Mouse (Mus musculus) kidney, embryonic 16.5 days (tissue): Measurements from ENCODE around the gene Rnf227. TPM values are rescaled to one million over a fixed set of nuclear protein-coding genes. Genes with fewer than 3 reads are reported as not detected.
"Not testable (repeated sequence)": the region's sequence is repeated elsewhere in the genome, so short reads cannot be mapped to it uniquely, and the experiment has no call there.

Source experiments
- ATAC-seq: fragments of 200-750 bp; cut with Nextera tagmentation; 2 replicates; pipeline ENCODE4 v1.8.0; 2017; ENCODE audit warnings: moderate TSS enrichment; ENCODE audit not compliant: low FRiP score, low TSS enrichment
- H3K27ac ChIP-seq: fragments of 300-500 bp; sonication (generic); 2 replicates; pipeline ENCODE4 v1.5.1; 2014; ENCODE audit warnings: low read length
- H3K27me3 ChIP-seq: fragments of 300-500 bp; sonication (generic); 2 replicates; pipeline ENCODE4 v1.6.1; 2014; ENCODE audit warnings: low read length, control low read depth, mixed read lengths; ENCODE audit not compliant: insufficient read depth
- H3K36me3 ChIP-seq: fragments of 300-500 bp; sonication (generic); 2 replicates; pipeline ENCODE4 v1.6.1; 2014; ENCODE audit warnings: low read length, control low read depth, mixed read lengths; ENCODE audit not compliant: insufficient read depth
- H3K4me1 ChIP-seq: fragments of 300-500 bp; sonication (generic); 2 replicates; pipeline ENCODE4 v1.6.1; 2014; ENCODE audit warnings: low read length, control low read depth, mixed read lengths; ENCODE audit not compliant: insufficient read depth
- H3K4me2 ChIP-seq: fragments of 300-500 bp; sonication (generic); replicated peaks from 2 replicates; pipeline ENCODE4 v1.6.1; 2014; ENCODE audit warnings: low read depth, low read length
- H3K4me3 ChIP-seq: fragments of 300-500 bp; sonication (generic); 2 replicates; pipeline ENCODE4 v1.5.1; 2014; ENCODE audit warnings: mild to moderate bottlenecking, low read length
- H3K9ac ChIP-seq: fragments of 300-500 bp; sonication (generic); replicated peaks from 2 replicates; pipeline ENCODE4 v1.6.1; 2014; ENCODE audit warnings: low read length
- H3K9me3 ChIP-seq: fragments of 300-500 bp; sonication (generic); 2 replicates; pipeline ENCODE4 v1.6.1; 2016; ENCODE audit warnings: low read length, control low read depth
- WGBS: fragments of 180-500 bp; shearing (Covaris S2); extraction: QIAGEN DNeasy Blood & Tissue Kit; methylation state at CpG from one replicate; pipeline ENCODE4 v1.1.7; 2014; 5-methylcytosine and 5-hydroxymethylcytosine counted together
- polyA plus RNA-seq: library from polyadenylated mRNA; unstranded; fragments of >200 nt; fragmentation: Nextera tagmentation; extraction: Ambion mirVana; gene quantifications from 2 replicates; pipeline ENCODE4 v1.2.1, GENCODE M21; 2015

Gene Rnf227
- polyA plus RNA-seq, 1 experiment from 2014 or later = 17.8 TPM

DNA sequence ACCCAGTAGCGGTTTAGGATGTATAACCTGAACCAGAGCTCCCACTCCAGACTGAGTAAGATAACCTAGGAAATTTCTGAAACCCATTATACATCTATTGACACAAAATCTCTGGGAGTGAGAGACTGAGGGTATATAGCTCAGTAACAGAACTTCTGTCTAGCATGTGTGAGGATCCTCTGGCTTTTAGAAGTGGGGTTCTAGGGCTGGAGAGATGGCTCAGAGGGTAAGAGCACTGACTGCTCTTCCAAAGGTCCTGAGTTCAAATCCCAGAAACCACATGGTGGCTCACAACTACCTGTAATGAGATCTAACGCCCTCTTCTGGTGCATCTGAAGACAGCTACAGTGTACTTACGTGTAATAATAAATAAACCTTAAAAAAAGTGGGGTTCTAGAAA, 22.3 kb upstream of the Rnf227 start:
- ATAC-seq, H3K27ac ChIP-seq, H3K27me3 ChIP-seq, H3K9me3 ChIP-seq, H3K4me2 ChIP-seq, H3K4me3 ChIP-seq, H3K9ac ChIP-seq: not testable (repeated sequence)
- H3K4me1 ChIP-seq = peaks cover 15% of the 10 kb centered on the region
- WGBS = 84% methylated on average over 3 of the region's 3 CpGs
- peaks cover 37% of the 10 kb centered on the region for H3K36me3 ChIP-seq

DNA sequence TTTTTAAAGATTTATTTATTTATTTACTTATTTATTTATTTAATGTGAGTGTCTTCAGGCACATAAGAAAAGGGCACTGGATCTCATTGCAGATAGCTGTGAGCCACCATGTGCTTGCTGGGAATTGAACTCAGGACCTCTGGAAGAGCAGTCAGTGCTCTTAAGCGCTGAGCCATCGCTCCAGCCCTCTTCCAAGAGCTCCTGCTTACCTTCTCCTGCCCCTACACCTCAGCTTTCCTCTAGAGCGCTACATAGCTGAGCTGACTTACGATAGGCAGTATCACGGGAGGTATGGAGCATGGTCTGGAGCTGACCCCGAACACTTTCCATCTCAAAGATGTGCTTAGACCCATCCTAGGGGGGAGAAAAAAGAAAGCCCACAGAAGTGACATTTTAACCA, 18.7 kb upstream of the Rnf227 start:
- H3K4me1 ChIP-seq = peaks cover 35% of the 10 kb centered on the region
- no peak overlapping the region for H3K27ac ChIP-seq
- no peaks in the 10 kb centered on the region for H3K9me3 ChIP-seq
- peaks cover 27% of the 10 kb centered on the region for H3K36me3 ChIP-seq
- no peak overlapping the region; the same call in 1 of the 2 replicates for H3K9ac ChIP-seq
- no peak overlapping the region; the same call in 1 of the 2 replicates for H3K4me3 ChIP-seq
- 87% methylated on average over 6 of the region's 6 CpGs for WGBS
- ATAC-seq = no peak
- H3K27me3 ChIP-seq = no peaks in the 10 kb centered on the region
- no peak overlapping the region; the same call in 1 of the 2 replicates for H3K4me2 ChIP-seq

GRCm38 (mm10) chr11:69322010-69322409, 18.3 kb upstream of the Rnf227 start:
- Histone ChIP-seq H3K9me3 (no peaks in the 10 kb centered on the region), H3K27me3 (no peaks in the 10 kb centered on the region), H3K36me3 (peaks cover 27% of the 10 kb centered on the region), H3K4me2 (peak overlapping the region; percentile 94), H3K9ac (peak overlapping the region; percentile 89; the same call in 1 of the 2 replicates), H3K27ac (no peak overlapping the region), H3K4me1 (peaks cover 39% of the 10 kb centered on the region), H3K4me3 (peak overlapping the region; percentile 76)
- WGBS = 65% methylated on average over 6 of the region's 6 CpGs
- no peak for ATAC-seq

DNA sequence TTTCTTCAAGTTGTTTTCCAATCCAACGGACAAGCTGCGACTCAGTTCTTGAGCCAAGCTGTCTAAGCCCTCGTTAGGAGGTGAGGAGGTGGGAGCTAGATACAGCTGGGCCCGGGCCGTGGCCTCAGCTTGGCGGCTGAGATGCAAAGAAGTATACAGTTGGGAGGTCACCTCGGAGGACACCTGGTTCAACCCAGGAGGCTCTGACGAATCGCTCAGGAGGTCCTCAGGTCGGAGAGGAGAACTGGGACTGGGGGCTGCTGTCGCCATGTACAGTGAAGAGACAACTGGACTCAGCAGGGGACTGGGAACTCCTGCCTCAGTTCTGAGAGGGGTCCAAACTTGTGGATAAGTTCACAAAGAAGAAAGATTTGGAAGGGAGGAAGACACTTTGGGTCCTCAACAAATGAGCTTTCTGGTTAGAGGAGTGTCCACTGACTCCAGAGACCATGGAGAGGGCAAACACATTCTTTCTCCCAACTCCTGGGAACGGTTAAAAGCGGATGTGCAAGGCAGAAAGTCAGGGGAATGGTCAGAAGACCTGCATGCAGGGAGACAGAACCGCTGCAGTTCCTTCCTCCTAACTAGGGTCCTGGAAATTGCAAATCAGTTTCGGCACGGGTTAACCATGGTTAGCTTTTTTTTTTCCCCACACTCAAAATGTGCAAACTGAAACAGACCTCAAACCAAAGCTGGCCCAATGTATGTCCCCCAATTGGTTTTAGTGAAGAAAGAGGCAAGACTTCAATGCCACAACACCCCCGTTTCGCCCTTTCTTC, 17.4 kb upstream of the Rnf227 start:
- Histone ChIP-seq H3K4me3 (peak overlapping the region; percentile 76), H3K36me3 (peaks cover 23% of the 10 kb centered on the region), H3K27me3 (peaks cover under 1% of the 10 kb centered on the region; the same call in 1 of the 2 replicates), H3K27ac (peak overlapping the region; percentile 88), H3K9me3 (no peaks in the 10 kb centered on the region), H3K4me2 (peak overlapping the region; percentile 94), H3K4me1 (peaks cover 40% of the 10 kb centered on the region), H3K9ac (peak overlapping the region; percentile 89)
- ATAC-seq = no peak
- WGBS = 12% methylated on average over 18 of the region's 18 CpGs

DNA sequence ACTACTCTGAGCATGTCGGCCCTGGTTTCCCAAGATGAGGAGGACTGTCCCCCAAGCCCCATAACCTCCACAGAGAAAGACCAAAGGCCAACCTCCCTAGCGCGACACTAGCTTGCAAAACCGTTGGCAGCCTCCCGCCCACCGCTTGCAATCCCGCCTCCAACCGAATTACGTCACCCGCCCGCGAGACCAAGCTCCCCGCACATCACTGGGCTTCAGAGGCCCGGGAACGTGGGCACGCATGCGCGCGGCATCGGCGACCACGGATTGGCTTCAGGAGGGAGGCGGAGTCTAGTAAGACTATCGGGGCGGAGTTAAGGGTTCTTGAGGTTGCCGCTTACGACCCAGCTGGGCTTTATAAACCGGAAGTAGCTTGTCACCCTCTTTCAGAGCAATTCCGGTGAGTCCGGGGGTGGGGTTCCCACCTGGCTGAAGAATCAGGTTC, 16.6 kb upstream of the Rnf227 start, which contains the start of the genes Cntrob and Trappc1:
Gene Cntrob, minus strand, starts transcription at position 109 of the 445 bp plus-strand sequence.
Gene Trappc1, plus strand, starts transcription at position 314 of the 445 bp plus-strand sequence.
- peaks cover 16% of the 10 kb centered on the region for H3K36me3 ChIP-seq
- under 1% methylated on average over 30 of the region's 30 CpGs for WGBS
- H3K4me2 ChIP-seq = peak within 1 kb of the TSS; percentile 94
- H3K4me3 ChIP-seq = peak within 1 kb of the TSS; percentile 76
- H3K27me3 ChIP-seq = peaks cover 6% of the 10 kb centered on the region; the same call in 1 of the 2 replicates
- H3K9me3 ChIP-seq = no peaks in the 10 kb centered on the region
- peaks cover 40% of the 10 kb centered on the region for H3K4me1 ChIP-seq
- H3K9ac ChIP-seq = peak within 1 kb of the TSS; percentile 89
- peak; percentile 92 for ATAC-seq
- peak within 1 kb of the TSS; percentile 88 for H3K27ac ChIP-seq

DNA sequence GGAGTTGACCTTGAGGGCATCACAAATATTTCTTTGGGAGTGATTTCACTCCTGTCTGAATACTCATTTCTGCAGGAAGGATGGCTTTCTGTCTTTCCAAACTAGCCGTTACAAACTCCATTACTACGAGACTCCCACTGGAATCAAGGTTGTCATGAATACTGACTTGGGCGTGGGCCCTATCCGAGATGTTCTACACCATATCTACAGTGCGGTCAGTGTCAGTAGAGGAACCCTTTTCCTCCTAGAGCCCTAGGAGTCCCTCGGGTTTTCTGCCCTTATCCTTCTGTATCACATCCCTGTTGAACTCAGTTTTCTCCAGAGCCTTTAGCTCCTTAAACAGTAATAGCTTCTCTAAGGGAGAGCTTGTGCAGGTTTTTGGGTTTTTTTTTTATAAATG, 15.5 kb upstream of the Rnf227 start:
- Histone ChIP-seq H3K4me3 (peak overlapping the region; percentile 76), H3K27ac (no peak overlapping the region), H3K4me1 (peaks cover 40% of the 10 kb centered on the region), H3K27me3 (peaks cover 6% of the 10 kb centered on the region; the same call in 1 of the 2 replicates), H3K9ac (peak overlapping the region; percentile 80), H3K9me3 (no peaks in the 10 kb centered on the region), H3K36me3 (peaks cover 9% of the 10 kb centered on the region; the same call in 1 of the 2 replicates), H3K4me2 (peak overlapping the region; percentile 94)
- ATAC-seq = no peak
- 74% methylated on average over 6 of the region's 6 CpGs for whole genome bisulfite sequencing

DNA sequence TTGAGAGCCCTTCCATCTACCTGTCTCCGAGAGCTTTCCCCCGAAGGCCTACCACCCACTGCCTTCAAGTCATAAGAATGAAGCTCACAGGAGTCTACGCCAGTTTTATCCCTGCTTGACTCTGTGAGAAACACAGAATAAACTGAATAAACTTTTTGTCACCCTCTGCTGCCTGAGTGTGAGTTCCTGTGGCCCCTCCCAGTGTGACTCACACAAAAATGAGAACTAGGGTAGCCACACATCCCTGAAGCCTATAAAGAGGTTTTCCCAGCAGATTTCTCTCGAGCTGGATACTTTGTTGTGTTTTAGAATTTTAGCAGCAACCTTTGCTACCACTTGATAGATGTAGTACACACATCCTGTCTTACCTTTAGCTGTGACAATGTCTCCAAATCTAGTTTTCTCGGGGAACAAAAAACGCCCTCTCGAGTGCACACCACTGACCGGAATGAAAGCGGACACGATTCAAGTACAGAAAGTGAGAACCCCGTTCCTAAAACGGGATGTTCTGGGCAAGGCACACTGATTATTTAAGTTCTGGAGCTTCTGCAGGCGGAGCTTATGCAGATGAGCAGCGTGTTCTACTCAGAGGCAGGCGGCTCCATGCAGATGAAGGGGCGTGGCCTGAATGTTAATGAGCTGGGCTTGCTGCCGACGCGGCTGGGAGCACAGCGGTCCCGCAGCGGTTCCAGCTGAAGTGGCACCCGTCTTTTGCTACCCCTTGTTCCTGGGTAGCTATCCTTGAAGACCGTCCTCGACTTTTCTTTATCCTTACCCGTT, 14.4 kb upstream of the Rnf227 start, which contains the start of gene Kcnab3:
Gene Kcnab3, plus strand, starts transcription at position 631 of the 780 bp plus-strand sequence.
- peak; percentile 66; the same call in 1 of the 2 replicates for ATAC-seq

GRCm38 (mm10) chr11:69326408-69327156, 13.7 kb upstream of the Rnf227 start:
- H3K36me3 ChIP-seq = no peaks in the 10 kb centered on the region
- H3K9me3 ChIP-seq = no peaks in the 10 kb centered on the region
- H3K4me3 ChIP-seq = peak overlapping the region; percentile 53
- peaks cover 46% of the 10 kb centered on the region for H3K4me1 ChIP-seq
- H3K27me3 ChIP-seq = peaks cover 6% of the 10 kb centered on the region; the same call in 1 of the 2 replicates
- H3K27ac ChIP-seq = no peak overlapping the region
- peak overlapping the region; percentile 91 for H3K4me2 ChIP-seq
- H3K9ac ChIP-seq = peak overlapping the region; percentile 65
- no peak; the same call in 1 of the 2 replicates for ATAC-seq
- under 1% methylated on average over 45 of the region's 45 CpGs for WGBS

More for the DNA sequence above, 14.4 kb upstream of the Rnf227 start, which contains the start of gene Kcnab3:
- Histone ChIP-seq H3K36me3 (no peaks in the 10 kb centered on the region), H3K9ac (peak within 1 kb of the TSS; percentile 65), H3K27ac (peak within 1 kb of the TSS; percentile 3; the same call in 1 of the 2 replicates), H3K9me3 (no peaks in the 10 kb centered on the region), H3K4me2 (peak within 1 kb of the TSS; percentile 91), H3K4me1 (peaks cover 40% of the 10 kb centered on the region), H3K4me3 (peak within 1 kb of the TSS; percentile 53), H3K27me3 (peaks cover 6% of the 10 kb centered on the region; the same call in 1 of the 2 replicates)
- 11% methylated on average over 26 of the region's 26 CpGs for WGBS

DNA sequence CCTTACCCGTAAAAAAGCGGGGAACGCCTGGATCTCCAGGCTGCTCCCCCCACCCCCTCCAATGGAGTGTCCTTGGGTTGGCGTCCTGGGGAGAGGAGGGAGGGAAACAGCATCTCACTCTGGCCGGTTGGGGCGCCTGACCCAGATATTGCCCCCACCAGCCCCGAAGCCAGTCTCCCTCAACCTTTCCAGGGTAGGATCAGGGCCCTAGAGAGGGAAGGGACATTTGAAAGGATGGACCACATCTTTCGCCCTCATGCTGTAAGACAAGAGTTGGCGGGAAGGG, 13.2 kb upstream of the Rnf227 start:
- H3K4me1 ChIP-seq = peaks cover 45% of the 10 kb centered on the region
- H3K27ac ChIP-seq = no peak overlapping the region
- H3K4me3 ChIP-seq = peak overlapping the region; percentile 53; the same call in 1 of the 2 replicates
- 16% methylated on average over 9 of the region's 9 CpGs for WGBS
- H3K27me3 ChIP-seq = peaks cover 6% of the 10 kb centered on the region; the same call in 1 of the 2 replicates
- peak overlapping the region; percentile 91 for H3K4me2 ChIP-seq
- H3K9me3 ChIP-seq = no peaks in the 10 kb centered on the region
- no peak for ATAC-seq
- no peaks in the 10 kb centered on the region for H3K36me3 ChIP-seq
- H3K9ac ChIP-seq = no peak overlapping the region
